Mouse (Mus musculus) testis, adult 2 months (tissue): ENCODE data around the gene Fbln5.

Experiments used
- CTCF ChIP-seq: fragments of 200-500 bp; IDR thresholded peaks from 2 replicates; pipeline ENCODE4 v1.5.1; 2012; ENCODE audit warnings: low read depth, mild to moderate bottlenecking, inconsistent platforms, low read length, moderate library complexity; ENCODE audit not compliant: control insufficient read depth, insufficient read depth, insufficient replicate concordance
- POLR2A ChIP-seq: fragments of 200-500 bp; IDR thresholded peaks from 2 replicates; pipeline ENCODE4 v1.6.1; 2012; ENCODE audit warnings: low read depth, mild to moderate bottlenecking, inconsistent platforms, low read length, moderate library complexity; ENCODE audit not compliant: control insufficient read depth

DNA sequence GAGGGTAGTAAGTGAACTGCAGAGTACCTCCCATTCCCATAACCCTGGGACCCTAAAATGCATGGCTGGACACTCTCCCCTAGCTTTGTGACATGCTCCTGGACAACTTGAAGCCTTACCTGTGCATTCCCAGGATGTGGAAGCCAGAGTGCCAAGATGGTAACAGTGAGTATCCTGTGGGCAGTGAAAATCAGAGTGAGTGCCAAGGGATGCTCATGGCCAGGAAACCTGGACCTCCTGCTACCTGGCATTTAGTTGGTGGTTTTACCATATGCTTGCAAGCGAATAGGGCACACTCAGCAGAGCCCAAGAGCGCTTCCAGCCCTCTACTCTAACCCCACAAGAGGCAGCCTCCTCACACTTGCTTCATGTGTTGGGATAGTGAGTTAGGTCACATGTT, 4.4 kb downstream of the Fbln5 start:
- TF ChIP-seq CTCF (no peak), POLR2A (no peak)
